Mouse (Mus musculus): Measurements from ENCODE around the gene Rpl13. TPM values are rescaled to one million over a fixed set of nuclear protein-coding genes. Genes with fewer than 3 reads are reported as not detected.

Gene Rpl13
- polyA plus RNA-seq, 1 experiment = 2,994 TPM

DNA sequence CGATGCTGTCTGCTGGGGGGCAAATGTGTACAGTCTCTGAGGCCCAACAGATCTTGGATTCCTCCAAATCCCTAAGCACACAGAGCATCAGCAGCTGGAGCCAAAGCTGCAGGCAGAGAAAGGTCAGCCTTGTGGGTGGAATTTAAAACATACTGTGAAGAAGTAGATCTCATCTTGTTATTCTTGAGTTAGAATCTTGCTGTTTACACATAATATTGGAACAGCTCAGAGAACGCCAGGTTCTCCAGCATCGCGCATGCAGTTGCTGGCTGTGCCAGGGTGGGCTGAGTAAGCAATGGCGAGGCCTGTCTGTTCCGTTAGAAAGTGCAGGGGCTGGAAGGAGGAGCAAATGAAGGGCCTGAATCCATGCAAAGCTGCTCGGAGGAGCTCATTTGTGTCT is 44.2 kb downstream of the Rpl13 start:
- no peaks in the 10 kb centered on the region for H3K27me3 ChIP-seq (ENCODE audit: control insufficient read depth, insufficient read depth, low read length)
- 0 out of 2 replicates have a peak overlapping the region, but pooled peaks have one; percentile 43 for H3K27ac ChIP-seq (ENCODE audit: insufficient read depth, low read depth, low read length)
- H3K4me1 ChIP-seq (ENCODE audit: control insufficient read depth, insufficient read depth, insufficient read length, low read length) = no peaks in the 10 kb centered on the region
- no peak for TF ChIP-seq POLR2A (IDR thresholded peaks at IDR 0.05; ENCODE audit: low read depth, low read length)
- no peaks in the 10 kb centered on the region for H3K36me3 ChIP-seq (ENCODE audit: control insufficient read depth, insufficient read depth, low read length)
- no peak overlapping the region for H3K4me3 ChIP-seq (ENCODE audit: low read depth, low read length)
- 66% methylated on average over 7 of the region's 7 CpGs for WGBS

- no peaks in the 10 kb centered on the region for H3K4me1 ChIP-seq (ENCODE audit: control insufficient read depth, insufficient read depth, insufficient read length, low read length)
- no peak overlapping the region for H3K4me3 ChIP-seq (ENCODE audit: low read depth, low read length)
- no peaks in the 10 kb centered on the region for H3K27me3 ChIP-seq (ENCODE audit: control insufficient read depth, insufficient read depth, low read length)
- H3K27ac ChIP-seq (ENCODE audit: insufficient read depth, low read depth, low read length) = 0 out of 2 replicates have a peak overlapping the region, but pooled peaks have one; percentile 5
- no peak for TF ChIP-seq CTCF (IDR thresholded peaks at IDR 0.05; ENCODE audit: extremely low read depth, insufficient read length, insufficient replicate concordance, low read depth, low read length)
- TF ChIP-seq POLR2A (IDR thresholded peaks at IDR 0.05; ENCODE audit: low read depth, low read length) = no peak
- 56% methylated on average over 9 of the region's 9 CpGs for WGBS
- no peaks in the 10 kb centered on the region for H3K36me3 ChIP-seq (ENCODE audit: control insufficient read depth, insufficient read depth, low read length)
Measured at GRCm38 (mm10) chr8:123150737-123151171, 48.6 kb downstream of the Rpl13 start.

Other genes starting within 250 kb of the Rpl13 start
- gene Ankrd11, start 60.1 kb upstream of the Rpl13 start, polyA plus RNA-seq (2012; rRNA removed) = 23.9 and 79.9 TPM in 2 replicates
- gene Spg7, start 39.4 kb upstream of the Rpl13 start, polyA plus RNA-seq (2012; rRNA removed) = 54.1 and 132 TPM in 2 replicates
- 0.77 and 0.94 TPM in 2 replicates for gene Cpne7, start 15.0 kb downstream of the Rpl13 start, polyA plus RNA-seq (2012; rRNA removed)
- gene Sult5a1, start 56.0 kb downstream of the Rpl13 start, polyA plus RNA-seq (2012; rRNA removed) = 0.19 and 0.41 TPM in 2 replicates
- 152 and 830 TPM in 2 replicates for gene Dpep1, start 83.9 kb downstream of the Rpl13 start, polyA plus RNA-seq (2012; rRNA removed)
- 77.5 and 148 TPM in 2 replicates for gene Chmp1a, start 110.4 kb downstream of the Rpl13 start, polyA plus RNA-seq (2012; rRNA removed)
- 0.10 and 0.13 TPM in 2 replicates for gene Spata33, start 110.5 kb downstream of the Rpl13 start, polyA plus RNA-seq (2012; rRNA removed)
- 20.7 and 27.7 TPM in 2 replicates for gene Cdk10, start 122.5 kb downstream of the Rpl13 start, polyA plus RNA-seq (2012; rRNA removed)
- 11.8 and 19.0 TPM in 2 replicates for gene Spata2l, start 133.9 kb downstream of the Rpl13 start, polyA plus RNA-seq (2012; rRNA removed)
- 20.8 and 33.8 TPM in 2 replicates for gene Zfp276, start 151.8 kb downstream of the Rpl13 start, polyA plus RNA-seq (2012; rRNA removed)
- 48.3 and 106 TPM in 2 replicates for gene Vps9d1, start 152.0 kb downstream of the Rpl13 start, polyA plus RNA-seq (2012; rRNA removed)
- 10.9 and 14.1 TPM in 2 replicates for gene Fanca, start 216.2 kb downstream of the Rpl13 start, polyA plus RNA-seq (2012; rRNA removed)
- gene Spire2, start 230.4 kb downstream of the Rpl13 start, polyA plus RNA-seq (2012; rRNA removed) = 20.9 and 56.2 TPM in 2 replicates

Data from small intestine, adult 2 months (tissue).